ENCODE assay signal across 8 mouse cellular contexts in genomic region chr1:91483304-91484010, GRCm38 (mm10). TPM values are rescaled to one million over a fixed set of nuclear protein-coding genes. Genes with fewer than 3 reads are reported as not detected.
DNase-seq lines count a peak whose midpoint lies in the region; ATAC-seq and TF ChIP-seq lines count a peak whose summit lies in the region.

No protein-coding gene starts in this region.

- no peak overlapping the region for H3K9ac ChIP-seq in intestine, embryonic 14.5 days (ENCODE audit: low read length)

- 28% methylated on average over 10 of the region's 10 CpGs for WGBS in intestine, embryonic 14.5 days
- 42% methylated on average over 10 of the region's 10 CpGs for WGBS in small intestine, adult 2 months

- peak; percentile 49 for ATAC-seq in activated CD4-positive, CD25-positive, alpha-beta regulatory T cell, adult 4 months
- peak; percentile 86 for ATAC-seq in intestine, embryonic 14.5 days (replicated peaks; ENCODE audit: low FRiP score, low TSS enrichment, low read depth)
- peak; percentile 98 for ATAC-seq in megakaryocyte progenitor cell, adult 5-6 weeks (replicated peaks; ENCODE audit: poor library complexity)

- intact Hi-C loops in left cerebral cortex, postnatal 10 days (cut with DNase I), result loop anchor here (5.0 kb wide), 1 partner anchor 56 kb away; no protein-coding TSS in a partner anchor

- no peak for TF ChIP-seq POLR2A in small intestine, adult 2 months (IDR thresholded peaks at IDR 0.05; ENCODE audit: low read depth, low read length)

- peak; percentile 68 for DNase-seq in cerebellum, adult 9-11 months
- peak; percentile 93 for DNase-seq in gastrocnemius, postnatal 10 days
- DNase-seq in intestine, embryonic 14.5 days (ENCODE audit: low spot score), result peak; percentile 89
- peak; percentile 30 to 84 for DNase-seq in left cerebral cortex, postnatal 10 days (ENCODE audit: extremely low spot score in 1 of 2, low spot score in 2 of 2)
- DNase-seq in yolk sac, embryonic 10.5 days (ENCODE audit: low spot score), result peak; percentile 56

- H3K27ac ChIP-seq in intestine, embryonic 14.5 days (ENCODE audit: low read depth), result no peak overlapping the region
- H3K27ac ChIP-seq in small intestine, adult 2 months (ENCODE audit: insufficient read depth, low read depth, low read length), result no peak overlapping the region

- no peak overlapping the region for H3K4me2 ChIP-seq in intestine, embryonic 14.5 days (ENCODE audit: low read length)

- H3K4me1 ChIP-seq in intestine, embryonic 14.5 days (replicated peaks; ENCODE audit: control insufficient read depth, insufficient read depth, low read length), result no peaks in the 10 kb centered on the region
- H3K4me1 ChIP-seq in small intestine, adult 2 months (ENCODE audit: control insufficient read depth, insufficient read depth, insufficient read length, low read length), result no peaks in the 10 kb centered on the region; the same call in 1 of the 2 replicates

- peak; percentile 77; the same call in 1 of the 2 replicates for TF ChIP-seq CTCF in small intestine, adult 2 months (IDR thresholded peaks at IDR 0.05; ENCODE audit: extremely low read depth, insufficient read length, insufficient replicate concordance, low read depth, low read length)

- no peaks in the 10 kb centered on the region for H3K27me3 ChIP-seq in intestine, embryonic 14.5 days (replicated peaks; ENCODE audit: control insufficient read depth, insufficient read depth, low read length)
- no peaks in the 10 kb centered on the region for H3K27me3 ChIP-seq in small intestine, adult 2 months (ENCODE audit: control insufficient read depth, insufficient read depth, low read length)

- no peak overlapping the region for H3K4me3 ChIP-seq in intestine, embryonic 14.5 days (ENCODE audit: low read depth, low read length)
- H3K4me3 ChIP-seq in small intestine, adult 2 months (ENCODE audit: low read depth, low read length), result no peak overlapping the region

- H3K36me3 ChIP-seq in intestine, embryonic 14.5 days (ENCODE audit: control insufficient read depth, insufficient read depth, low read length), result no peaks in the 10 kb centered on the region
- H3K36me3 ChIP-seq in small intestine, adult 2 months (ENCODE audit: control insufficient read depth, insufficient read depth, low read length), result no peaks in the 10 kb centered on the region

- no peaks in the 10 kb centered on the region for H3K9me3 ChIP-seq in intestine, embryonic 14.5 days (ENCODE audit: control insufficient read depth, low read length)

RNA-seq across cellular contexts. Expression of gene Traf3ip1, which starts 11.0 kb away (rescaled TPM):
- polyA plus RNA-seq in activated CD4-positive, CD25-positive, alpha-beta regulatory T cell, adult 4 months (2017; shearing (Covaris generic)), result 1 to 10 TPM; 3.0 to 3.1 TPM
- 1 to 10 TPM; 3.4 to 3.8 TPM for total RNA-seq in gastrocnemius, postnatal 10 days (2021)
- 5.9 and 6.7 TPM in 2 replicates for polyA plus RNA-seq in intestine, embryonic 14.5 days (2014; fragmentation: Nextera tagmentation; extraction: Ambion mirVana)
- 10 to 100 TPM; 13.7 to 14.4 TPM for total RNA-seq in left cerebral cortex, postnatal 10 days (2021)
- total RNA-seq in megakaryocyte progenitor cell, adult 5-6 weeks (2015), result 3.1 and 4.9 TPM in 2 replicates
- 3.3 and 5.3 TPM in 2 replicates for total RNA-seq in megakaryocyte progenitor cell, adult 5-6 weeks (2017)
- polyA plus RNA-seq in small intestine, adult 2 months (2012; rRNA removed), result 2.0 and 3.7 TPM in 2 replicates

RNA-seq across cellular contexts. Expression of gene Per2, which starts 24.3 kb away (rescaled TPM):
- under 1 TPM; 0.52 to 0.89 TPM for polyA plus RNA-seq in activated CD4-positive, CD25-positive, alpha-beta regulatory T cell, adult 4 months (2017; shearing (Covaris generic))
- total RNA-seq in gastrocnemius, postnatal 10 days (2021), result 1 to 10 TPM; 4.9 to 6.8 TPM
- 5.9 and 6.7 TPM in 2 replicates for polyA plus RNA-seq in intestine, embryonic 14.5 days (2014; fragmentation: Nextera tagmentation; extraction: Ambion mirVana)
- 10 to 100 TPM; 14.6 to 16.0 TPM for total RNA-seq in left cerebral cortex, postnatal 10 days (2021)
- total RNA-seq in megakaryocyte progenitor cell, adult 5-6 weeks (2015), result 7.0 and 7.8 TPM in 2 replicates
- total RNA-seq in megakaryocyte progenitor cell, adult 5-6 weeks (2017), result 4.0 and 4.4 TPM in 2 replicates
- polyA plus RNA-seq in small intestine, adult 2 months (2012; rRNA removed), result 4.1 and 5.2 TPM in 2 replicates

RNA-seq across cellular contexts. Expression of gene Asb1, which starts 56.9 kb away (rescaled TPM):
- polyA plus RNA-seq in activated CD4-positive, CD25-positive, alpha-beta regulatory T cell, adult 4 months (2017; shearing (Covaris generic)), result 1 to 10 TPM; 2.3 to 2.8 TPM
- 10 to 100 TPM; 13.2 to 15.6 TPM for total RNA-seq in gastrocnemius, postnatal 10 days (2021)
- polyA plus RNA-seq in intestine, embryonic 14.5 days (2014; fragmentation: Nextera tagmentation; extraction: Ambion mirVana), result 6.2 and 7.3 TPM in 2 replicates
- 10 to 100 TPM; 38.8 to 44.4 TPM for total RNA-seq in left cerebral cortex, postnatal 10 days (2021)
- 3.9 and 5.2 TPM in 2 replicates for total RNA-seq in megakaryocyte progenitor cell, adult 5-6 weeks (2015)
- total RNA-seq in megakaryocyte progenitor cell, adult 5-6 weeks (2017), result 6.1 and 28.7 TPM in 2 replicates
- polyA plus RNA-seq in small intestine, adult 2 months (2012; rRNA removed), result 2.1 and 2.3 TPM in 2 replicates
